9 mouse cellular contexts compared by ENCODE assay signal in genomic region chr8:121258126-121258792, GRCm38 (mm10).
A peak's percentile ranks its signal among the peaks of the same experiment; 100 is the strongest.
DNase-seq lines count a peak whose midpoint lies in the region; ATAC-seq and TF ChIP-seq lines count a peak whose summit lies in the region.
"Had no signal": no experiment of that assay in that cellular context is flagged by ENCODE, and none has a peak within 500 bp of the region (broad histone marks: within the 10 kb centered on the region; RNA-seq: fewer than 3 reads in every experiment).

No protein-coding gene starts in this region.

- no peaks in the 10 kb centered on the region for H3K36me3 ChIP-seq in heart, embryonic 14.5 days (ENCODE audit: control insufficient read depth, insufficient read depth, low read length)
- no peaks in the 10 kb centered on the region for H3K36me3 ChIP-seq in lung, postnatal 0 days (ENCODE audit: insufficient read depth, low read length)
- no peaks in the 10 kb centered on the region for H3K36me3 ChIP-seq in embryonic facial prominence, embryonic 11.5 days (replicated peaks; ENCODE audit: control insufficient read depth, insufficient read depth, low read depth, low read length)
- no peaks in the 10 kb centered on the region for H3K36me3 ChIP-seq in stomach, embryonic 14.5 days (ENCODE audit: control insufficient read depth, insufficient read depth, low read length)

- 13% methylated on average over 21 of the region's 21 CpGs for WGBS in heart, embryonic 14.5 days
- 15% methylated on average over 21 of the region's 21 CpGs for WGBS in lung, postnatal 0 days
- 47% methylated on average over 21 of the region's 21 CpGs for WGBS in embryonic facial prominence, embryonic 11.5 days
- 15% methylated on average over 21 of the region's 21 CpGs for WGBS in stomach, embryonic 14.5 days

- peak overlapping the region; percentile 1; the same call in 1 of the 2 replicates for H3K4me2 ChIP-seq in heart, embryonic 14.5 days (ENCODE audit: low read length)
- H3K4me2 ChIP-seq in lung, postnatal 0 days (replicated peaks; ENCODE audit: low read depth, low read length): no peak overlapping the region
- H3K4me2 ChIP-seq in embryonic facial prominence, embryonic 11.5 days (ENCODE audit: low read depth, low read length): no peak overlapping the region
- 0 out of 2 replicates have a peak overlapping the region, but pooled peaks have one; percentile 7 for H3K4me2 ChIP-seq in stomach, embryonic 14.5 days (replicated peaks; ENCODE audit: low read depth, low read length)
- H3K4me2 ChIP-seq: hindbrain, embryonic 14.5 days had no signal

- no peak overlapping the region for H3K9ac ChIP-seq in heart, embryonic 14.5 days (ENCODE audit: low read length)
- H3K9ac ChIP-seq in lung, postnatal 0 days (replicated peaks; ENCODE audit: low read depth): no peak overlapping the region
- H3K9ac ChIP-seq in embryonic facial prominence, embryonic 11.5 days (replicated peaks; ENCODE audit: low read length): peak overlapping the region; percentile 18; the same call in 1 of the 2 replicates
- H3K9ac ChIP-seq in stomach, embryonic 14.5 days (replicated peaks; ENCODE audit: low read depth, low read length): no peak overlapping the region
- H3K9ac ChIP-seq: hindbrain, embryonic 14.5 days had no signal

- no peak for TF ChIP-seq EP300 in lung, postnatal 0 days (IDR thresholded peaks at IDR 0.05)

- H3K4me3 ChIP-seq in heart, embryonic 14.5 days (ENCODE audit: control insufficient read depth in 1 of 2, insufficient read depth in 1 of 2, low read depth in 1 of 2, low read length in 2 of 2): no peak overlapping the region
- no peak overlapping the region for H3K4me3 ChIP-seq in lung, postnatal 0 days (ENCODE audit: low read depth, low read length)
- no peak overlapping the region for H3K4me3 ChIP-seq in embryonic facial prominence, embryonic 11.5 days (ENCODE audit: low read depth, low read length)
- H3K4me3 ChIP-seq in stomach, embryonic 14.5 days (ENCODE audit: low read depth, low read length): no peak overlapping the region

- peaks cover 26 to 28% of the 10 kb centered on the region in 2 experiments for H3K4me1 ChIP-seq in heart, embryonic 14.5 days (ENCODE audit: control insufficient read depth in 2 of 2, insufficient read depth in 2 of 2, low read length in 2 of 2)
- H3K4me1 ChIP-seq in lung, postnatal 0 days (ENCODE audit: insufficient read depth, low read depth, low read length): peaks cover 13% of the 10 kb centered on the region; the same call in 1 of the 2 replicates
- peaks cover 8% of the 10 kb centered on the region for H3K4me1 ChIP-seq in embryonic facial prominence, embryonic 11.5 days (ENCODE audit: control insufficient read depth, insufficient read depth, low read length)
- H3K4me1 ChIP-seq in stomach, embryonic 14.5 days (ENCODE audit: control insufficient read depth, insufficient read depth, low read length): peaks cover 25% of the 10 kb centered on the region

- H3K27ac ChIP-seq in heart, embryonic 14.5 days (replicated peaks in 1 of 2; ENCODE audit: control insufficient read depth in 1 of 2, insufficient read depth in 1 of 2, low read depth in 2 of 2, low read length in 2 of 2): no peak overlapping the region
- H3K27ac ChIP-seq in lung, postnatal 0 days (ENCODE audit: low read length): no peak overlapping the region
- H3K27ac ChIP-seq in embryonic facial prominence, embryonic 11.5 days (replicated peaks; ENCODE audit: low read depth, low read length): no peak overlapping the region
- no peak overlapping the region for H3K27ac ChIP-seq in stomach, embryonic 14.5 days (ENCODE audit: low read length)
- H3K27ac ChIP-seq: hindbrain, embryonic 14.5 days had no signal

- no peak for TF ChIP-seq CTCF in lung, postnatal 0 days (IDR thresholded peaks at IDR 0.05)

- DNase-seq in heart, postnatal 4 days: no peak
- peak; percentile 43 for DNase-seq in lung, postnatal 0 days (ENCODE audit: low spot score)
- DNase-seq in lung, postnatal 25 days (ENCODE audit: low spot score): no peak
- DNase-seq in embryonic facial prominence, embryonic 11.5 days (ENCODE audit: low spot score): no peak
- DNase-seq in layer of hippocampus, postnatal 36 days: no peak

- no peak for ATAC-seq in heart, embryonic 14.5 days (ENCODE audit: insufficient number of reproducible peaks, insufficient read depth, low FRiP score, low read depth)
- ATAC-seq in lung, postnatal 0 days: no peak
- ATAC-seq in embryonic facial prominence, embryonic 11.5 days (replicated peaks; ENCODE audit: insufficient number of reproducible peaks, low FRiP score, low TSS enrichment, low read depth): no peak
- ATAC-seq in stomach, embryonic 14.5 days (ENCODE audit: insufficient number of reproducible peaks, insufficient read depth, low FRiP score, low read depth): peak; percentile 34; the same call in 1 of the 2 replicates
- ATAC-seq in erythroblast, adult 5-6 weeks (replicated peaks; ENCODE audit: low FRiP score, poor library complexity, severe bottlenecking): no peak

- H3K27me3 ChIP-seq in heart, embryonic 14.5 days (ENCODE audit: control insufficient read depth, insufficient read depth, low read length): peaks cover 20% of the 10 kb centered on the region
- peaks cover 10% of the 10 kb centered on the region; the same call in 1 of the 2 replicates for H3K27me3 ChIP-seq in lung, postnatal 0 days (replicated peaks; ENCODE audit: insufficient read depth, low read length)
- H3K27me3 ChIP-seq in embryonic facial prominence, embryonic 11.5 days (ENCODE audit: control insufficient read depth, insufficient read depth, low read length): peaks cover 2% of the 10 kb centered on the region; the same call in 1 of the 2 replicates
- H3K27me3 ChIP-seq in stomach, embryonic 14.5 days (ENCODE audit: control insufficient read depth, insufficient read depth, low read length): no peaks in the 10 kb centered on the region

- H3K9me3 ChIP-seq in heart, embryonic 14.5 days (ENCODE audit: control insufficient read depth, low read length): no peaks in the 10 kb centered on the region
- H3K9me3 ChIP-seq in lung, postnatal 0 days (ENCODE audit: low read length): no peaks in the 10 kb centered on the region
- no peaks in the 10 kb centered on the region for H3K9me3 ChIP-seq in embryonic facial prominence, embryonic 11.5 days (replicated peaks; ENCODE audit: control insufficient read depth, low read length)
- no peaks in the 10 kb centered on the region for H3K9me3 ChIP-seq in stomach, embryonic 14.5 days (ENCODE audit: control insufficient read depth, low read depth, low read length)

Comparison
In these comparisons a context has a peak if more than half of its experiments do, and no peak if none do; other contexts are left out.
1. H3K4me2 ChIP-seq: peak in heart, embryonic 14.5 days (single experiment) and stomach, embryonic 14.5 days (single experiment); none in lung, postnatal 0 days (single experiment) and embryonic facial prominence, embryonic 11.5 days (single experiment).